Mouse (Mus musculus): ENCODE data around the gene Olfr281.

DNA sequence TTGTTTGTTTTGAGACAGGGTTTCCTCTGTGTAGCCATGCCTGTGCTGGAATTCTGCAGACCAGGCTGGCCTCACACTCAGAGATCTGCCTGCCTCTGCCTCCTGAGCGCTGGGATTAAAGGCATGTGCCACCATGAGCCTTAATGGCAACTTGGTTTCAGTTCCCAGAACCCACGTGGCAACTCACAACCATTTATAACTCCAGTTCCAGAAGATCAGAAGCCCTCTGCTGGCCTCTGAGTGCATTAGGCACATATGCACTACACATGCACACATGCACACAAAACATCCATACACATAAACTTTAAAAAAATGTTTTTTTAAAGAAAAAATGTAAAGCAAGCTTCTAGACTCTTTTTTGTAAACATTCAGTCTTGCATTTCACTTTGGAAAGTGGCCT lies 57.0 kb downstream of the Olfr281 start:
- no peak for TF ChIP-seq CTCF (IDR thresholded peaks at IDR 0.05; ENCODE audit: extremely low read depth, insufficient read depth, low read length)
- no peak for TF ChIP-seq POLR2A (IDR thresholded peaks at IDR 0.05; ENCODE audit: extremely low read depth, insufficient read depth, low read length)
